ENCODE assay signal across 21 mouse cellular contexts in the genomic region with DNA sequence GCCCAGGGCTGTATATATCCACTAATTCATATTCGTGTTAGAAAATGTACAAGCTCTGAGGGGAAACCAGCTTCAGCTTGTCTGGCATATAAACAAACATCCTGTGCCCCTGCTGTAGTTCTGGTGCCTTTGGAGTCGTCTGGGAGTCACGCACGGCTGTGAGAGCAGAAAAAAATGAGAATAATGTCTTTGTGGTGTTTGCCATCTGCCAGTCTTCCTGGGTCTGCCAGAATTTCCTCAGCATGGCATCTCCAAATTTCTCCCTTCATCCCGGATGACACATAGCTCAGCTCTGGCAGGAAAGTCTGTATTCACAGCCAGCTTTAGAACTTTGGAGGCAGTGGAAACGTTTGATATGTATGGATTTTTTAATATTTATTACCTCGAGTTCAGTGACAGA. TPM values are rescaled to one million over a fixed set of nuclear protein-coding genes. Genes with fewer than 3 reads are reported as not detected.
A peak's percentile ranks its signal among the peaks of the same experiment; 100 is the strongest.
DNase-seq lines count a peak whose midpoint lies in the region; ATAC-seq and TF ChIP-seq lines count a peak whose summit lies in the region.
"Had no signal": no experiment of that assay in that cellular context is flagged by ENCODE, and none has a peak within 500 bp of the region (broad histone marks: within the 10 kb centered on the region; RNA-seq: fewer than 3 reads in every experiment).

No protein-coding gene starts in this region.

- peak; percentile 70 for ATAC-seq in forebrain, embryonic 15.5 days (replicated peaks)
- no peak for ATAC-seq in forebrain, embryonic 12.5 days (ENCODE audit: low FRiP score)
- ATAC-seq: intestine, embryonic 16.5 days; Patski had no signal

- no peak for TF ChIP-seq POLR2A in lung, adult 2 months (IDR thresholded peaks at IDR 0.05; ENCODE audit: borderline replicate concordance, extremely low read depth, low read depth, low read length)

- no peaks in the 10 kb centered on the region for H3K4me1 ChIP-seq in forebrain, embryonic 15.5 days
- no peaks in the 10 kb centered on the region for H3K4me1 ChIP-seq in forebrain, embryonic 12.5 days
- H3K4me1 ChIP-seq in lung, adult 2 months (ENCODE audit: control insufficient read depth, insufficient read depth, low read length): no peaks in the 10 kb centered on the region
- H3K4me1 ChIP-seq: heart, embryonic 10.5 days; limb, embryonic 12.5 days; liver, embryonic 15.5 days had no signal

- no peaks in the 10 kb centered on the region for H3K36me3 ChIP-seq in forebrain, embryonic 15.5 days
- H3K36me3 ChIP-seq in forebrain, embryonic 12.5 days (replicated peaks): no peaks in the 10 kb centered on the region
- H3K36me3 ChIP-seq: heart, embryonic 10.5 days; limb, embryonic 12.5 days; liver, embryonic 15.5 days; midbrain, embryonic 10.5 days had no signal

- H3K9ac ChIP-seq in forebrain, embryonic 15.5 days (replicated peaks): no peak overlapping the region
- no peak overlapping the region for H3K9ac ChIP-seq in forebrain, embryonic 12.5 days
- H3K9ac ChIP-seq: limb, embryonic 12.5 days; liver, embryonic 15.5 days had no signal

- no peak overlapping the region for H3K4me3 ChIP-seq in forebrain, embryonic 15.5 days
- no peak overlapping the region for H3K4me3 ChIP-seq in forebrain, embryonic 12.5 days (replicated peaks)
- H3K4me3 ChIP-seq in lung, adult 2 months (replicated peaks; ENCODE audit: extremely low read depth, low read depth, low read length): no peak overlapping the region
- H3K4me3 ChIP-seq: heart, embryonic 10.5 days; limb, embryonic 12.5 days; liver, embryonic 15.5 days; midbrain, embryonic 10.5 days; myocyte had no signal

- peak overlapping the region; percentile 57 for H3K27ac ChIP-seq in forebrain, embryonic 15.5 days (replicated peaks)
- no peak overlapping the region for H3K27ac ChIP-seq in forebrain, embryonic 12.5 days
- H3K27ac ChIP-seq: heart, embryonic 10.5 days; kidney, postnatal 0 days; limb, embryonic 12.5 days; liver, embryonic 15.5 days; midbrain, embryonic 10.5 days had no signal

- whole genome bisulfite sequencing in forebrain, embryonic 15.5 days: 64% methylated on average over 7 of the region's 7 CpGs
- WGBS in forebrain, embryonic 12.5 days: 83% methylated on average over 7 of the region's 7 CpGs
- WGBS in lung, adult 2 months: 48% methylated on average over 7 of the region's 7 CpGs

- no peak overlapping the region for H3K4me2 ChIP-seq in forebrain, embryonic 15.5 days (replicated peaks)
- no peak overlapping the region for H3K4me2 ChIP-seq in forebrain, embryonic 12.5 days
- H3K4me2 ChIP-seq: limb, embryonic 12.5 days; liver, embryonic 15.5 days had no signal

- TF ChIP-seq CTCF in lung, adult 2 months (IDR thresholded peaks at IDR 0.05; ENCODE audit: insufficient read depth, low read length): no peak

- no peaks in the 10 kb centered on the region for H3K27me3 ChIP-seq in forebrain, embryonic 15.5 days
- H3K27me3 ChIP-seq in forebrain, embryonic 12.5 days: no peaks in the 10 kb centered on the region
- H3K27me3 ChIP-seq: limb, embryonic 12.5 days; liver, embryonic 15.5 days; Patski had no signal

- DNase-seq in left cerebral cortex, postnatal 4 days: peak; percentile 27
- DNase-seq in left cerebral cortex, postnatal 14 days (ENCODE audit: low spot score in 2 of 2): no peak
- DNase-seq in cerebellum, adult 8-10 months: peak; percentile 5
- peak; percentile 9 to 20 for DNase-seq in layer of hippocampus, adult 8-10 months (ENCODE audit: low spot score in 2 of 2)
- no peak for DNase-seq in lung, adult 2 months
- no peak for DNase-seq in urinary bladder, postnatal 36 days (ENCODE audit: low spot score in 2 of 2)
- DNase-seq: embryo, embryonic 11 days; gastrocnemius, postnatal 36 days; heart, postnatal 14 days; right cerebral cortex, postnatal 14 days; thymus, adult 18-20 months had no signal

- H3K9me3 ChIP-seq in forebrain, embryonic 15.5 days: no peaks in the 10 kb centered on the region
- no peaks in the 10 kb centered on the region for H3K9me3 ChIP-seq in forebrain, embryonic 12.5 days
- H3K9me3 ChIP-seq: heart, embryonic 10.5 days; limb, embryonic 12.5 days; liver, embryonic 15.5 days; midbrain, embryonic 10.5 days had no signal

- intact Hi-C loops in left cerebral cortex, postnatal 4 days (cut with DNase I): no loop called here
- intact Hi-C loops in left cerebral cortex, postnatal 14 days (cut with DNase I): no loop called here

RNA-seq across cellular contexts. Expression of gene Nmur2, which starts 13.6 kb away (rescaled TPM):
- polyA plus RNA-seq in forebrain, embryonic 15.5 days (2015; fragmentation: Nextera tagmentation; extraction: Ambion mirVana): 0.10 TPM in 1 of 2 replicates, not detected in the other
- polyA plus RNA-seq in forebrain, embryonic 12.5 days (2016; fragmentation: Nextera tagmentation; extraction: Ambion mirVana): 0.08 TPM in 1 of 2 replicates, not detected in the other
- not detected for total RNA-seq in left cerebral cortex, postnatal 4 days (2021)
- under 1 TPM in 1 of 2 experiments, not detected in 1; 0.23 TPM for total RNA-seq in left cerebral cortex, postnatal 14 days (2021)
- total RNA-seq in layer of hippocampus, adult 8-10 months (2022): not detected
- not detected in 2 replicates for polyA plus RNA-seq in lung, adult 2 months (2012; rRNA removed)
- total RNA-seq: gastrocnemius, postnatal 36 days; heart, postnatal 14 days had no signal
- polyA plus RNA-seq: kidney, postnatal 0 days; limb, embryonic 12.5 days; liver, embryonic 15.5 days; midbrain, embryonic 10.5 days; myocyte; Patski had no signal

Comparison
In these comparisons a context has a peak if more than half of its experiments do, and no peak if none do; other contexts are left out.
1. DNase-seq: peak in left cerebral cortex, postnatal 4 days (single experiment), cerebellum, adult 8-10 months (single experiment) and layer of hippocampus, adult 8-10 months (2 of 2); none in left cerebral cortex, postnatal 14 days (0 of 2), lung, adult 2 months (single experiment) and urinary bladder, postnatal 36 days (0 of 2).